In genomic region chr13:41078690-41079420, GRCm38 (mm10) we compare ENCODE assay signal across 7 mouse cellular contexts. TPM values are rescaled to one million over a fixed set of nuclear protein-coding genes. Genes with fewer than 3 reads are reported as not detected.
DNase-seq lines count a peak whose midpoint lies in the region; ATAC-seq lines count a peak whose summit lies in the region.

No protein-coding gene starts in this region.

- H3K9ac ChIP-seq in lung, embryonic 15.5 days, result 0 out of 2 replicates have a peak overlapping the region, but pooled peaks have one; percentile 2
- peak overlapping the region; percentile 15 for H3K9ac ChIP-seq in forebrain, embryonic 15.5 days (replicated peaks)
- H3K9ac ChIP-seq in liver, embryonic 12.5 days, result peak overlapping the region; percentile 61; the same call in 1 of the 2 replicates
- H3K9ac ChIP-seq in stomach, embryonic 14.5 days (replicated peaks; ENCODE audit: low read depth, low read length), result no peak overlapping the region

- peak; percentile 44; the same call in 1 of the 2 replicates for ATAC-seq in lung, embryonic 15.5 days (ENCODE audit: borderline replicate concordance, extremely low read depth, low FRiP score, low TSS enrichment)
- peak; percentile 44 for ATAC-seq in forebrain, embryonic 15.5 days (replicated peaks)
- ATAC-seq in liver, embryonic 12.5 days, result peak; percentile 42
- ATAC-seq in stomach, embryonic 14.5 days (ENCODE audit: insufficient number of reproducible peaks, insufficient read depth, low FRiP score, low read depth), result peak; percentile 24; the same call in 1 of the 2 replicates

- no peak overlapping the region for H3K27ac ChIP-seq in lung, embryonic 15.5 days
- H3K27ac ChIP-seq in forebrain, embryonic 15.5 days (replicated peaks), result no peak overlapping the region
- H3K27ac ChIP-seq in liver, embryonic 12.5 days, result no peak overlapping the region
- H3K27ac ChIP-seq in stomach, embryonic 14.5 days (ENCODE audit: low read length), result no peak overlapping the region

- no peak for DNase-seq in lung, postnatal 10 days
- no peak for DNase-seq in frontal cortex, adult 2 months (ENCODE audit: extremely low spot score in 1 of 2, low spot score in 1 of 2)
- no peak for DNase-seq in thymus, postnatal 25 days

- H3K27me3 ChIP-seq in lung, embryonic 15.5 days, result peaks cover 20% of the 10 kb centered on the region
- H3K27me3 ChIP-seq in forebrain, embryonic 15.5 days, result peaks cover 16% of the 10 kb centered on the region
- H3K27me3 ChIP-seq in liver, embryonic 12.5 days (replicated peaks), result peaks cover 64% of the 10 kb centered on the region
- no peaks in the 10 kb centered on the region for H3K27me3 ChIP-seq in stomach, embryonic 14.5 days (ENCODE audit: control insufficient read depth, insufficient read depth, low read length)

- no peaks in the 10 kb centered on the region for H3K36me3 ChIP-seq in lung, embryonic 15.5 days
- no peaks in the 10 kb centered on the region for H3K36me3 ChIP-seq in forebrain, embryonic 15.5 days
- H3K36me3 ChIP-seq in liver, embryonic 12.5 days, result no peaks in the 10 kb centered on the region
- H3K36me3 ChIP-seq in stomach, embryonic 14.5 days (ENCODE audit: control insufficient read depth, insufficient read depth, low read length), result no peaks in the 10 kb centered on the region

- peak overlapping the region; percentile 90 for H3K4me2 ChIP-seq in lung, embryonic 15.5 days
- H3K4me2 ChIP-seq in forebrain, embryonic 15.5 days (replicated peaks), result peak overlapping the region; percentile 93
- H3K4me2 ChIP-seq in liver, embryonic 12.5 days, result peak overlapping the region; percentile 94
- peak overlapping the region; percentile 87 for H3K4me2 ChIP-seq in stomach, embryonic 14.5 days (replicated peaks; ENCODE audit: low read depth, low read length)

- peaks cover 6% of the 10 kb centered on the region for H3K4me1 ChIP-seq in lung, embryonic 15.5 days
- 0 out of 2 replicates have a peak, but pooled peaks cover 14% of the 10 kb centered on the region for H3K4me1 ChIP-seq in forebrain, embryonic 15.5 days
- peaks cover 16% of the 10 kb centered on the region for H3K4me1 ChIP-seq in liver, embryonic 12.5 days
- 0 out of 2 replicates have a peak, but pooled peaks cover 5% of the 10 kb centered on the region for H3K4me1 ChIP-seq in stomach, embryonic 14.5 days (ENCODE audit: control insufficient read depth, insufficient read depth, low read length)

- no peaks in the 10 kb centered on the region for H3K9me3 ChIP-seq in lung, embryonic 15.5 days
- no peaks in the 10 kb centered on the region for H3K9me3 ChIP-seq in forebrain, embryonic 15.5 days
- H3K9me3 ChIP-seq in liver, embryonic 12.5 days (replicated peaks), result no peaks in the 10 kb centered on the region
- H3K9me3 ChIP-seq in stomach, embryonic 14.5 days (ENCODE audit: control insufficient read depth, low read depth, low read length), result no peaks in the 10 kb centered on the region

- peak overlapping the region; percentile 46 for H3K4me3 ChIP-seq in lung, embryonic 15.5 days
- H3K4me3 ChIP-seq in forebrain, embryonic 15.5 days, result peak overlapping the region; percentile 53
- H3K4me3 ChIP-seq in liver, embryonic 12.5 days, result peak overlapping the region; percentile 57
- H3K4me3 ChIP-seq in stomach, embryonic 14.5 days (ENCODE audit: low read depth, low read length), result peak overlapping the region; percentile 43

- 10% methylated on average over 24 of the region's 24 CpGs for WGBS in lung, embryonic 15.5 days
- 7% methylated on average over 24 of the region's 24 CpGs for WGBS in forebrain, embryonic 15.5 days
- 12% methylated on average over 21 of the region's 24 CpGs for WGBS in liver, embryonic 12.5 days (ENCODE audit: insufficient replicate concordance)
- 6% methylated on average over 24 of the region's 24 CpGs for WGBS in stomach, embryonic 14.5 days

RNA-seq across cellular contexts. Expression of gene Mak, which starts 0.7 kb away (rescaled TPM):
- polyA plus RNA-seq in lung, embryonic 15.5 days (2015; fragmentation: Nextera tagmentation; extraction: Ambion mirVana), result 1.3 and 1.7 TPM in 2 replicates
- polyA plus RNA-seq in forebrain, embryonic 15.5 days (2015; fragmentation: Nextera tagmentation; extraction: Ambion mirVana), result 0.93 and 1.6 TPM in 2 replicates
- 0.15 and 0.28 TPM in 2 replicates for polyA plus RNA-seq in liver, embryonic 12.5 days (2016; fragmentation: Nextera tagmentation; extraction: Ambion mirVana)
- 0.90 and 1.1 TPM in 2 replicates for polyA plus RNA-seq in stomach, embryonic 14.5 days (2014; fragmentation: Nextera tagmentation; extraction: Ambion mirVana)
- 1.9 TPM in 2 replicates for polyA plus RNA-seq in frontal cortex, adult 2 months (2012; rRNA removed)

RNA-seq across cellular contexts. Expression of gene Gcm2, which starts 32.0 kb away (rescaled TPM):
- not detected in 2 replicates for polyA plus RNA-seq in lung, embryonic 15.5 days (2015; fragmentation: Nextera tagmentation; extraction: Ambion mirVana)
- not detected in 2 replicates for polyA plus RNA-seq in forebrain, embryonic 15.5 days (2015; fragmentation: Nextera tagmentation; extraction: Ambion mirVana)
- polyA plus RNA-seq in liver, embryonic 12.5 days (2016; fragmentation: Nextera tagmentation; extraction: Ambion mirVana), result not detected in 2 replicates
- polyA plus RNA-seq in stomach, embryonic 14.5 days (2014; fragmentation: Nextera tagmentation; extraction: Ambion mirVana), result not detected in 2 replicates
- not detected in 2 replicates for polyA plus RNA-seq in frontal cortex, adult 2 months (2012; rRNA removed)

RNA-seq across cellular contexts. Expression of gene Sycp2l, which starts 35.3 kb away (rescaled TPM):
- not detected in 2 replicates for polyA plus RNA-seq in lung, embryonic 15.5 days (2015; fragmentation: Nextera tagmentation; extraction: Ambion mirVana)
- not detected in 2 replicates for polyA plus RNA-seq in forebrain, embryonic 15.5 days (2015; fragmentation: Nextera tagmentation; extraction: Ambion mirVana)
- not detected in 2 replicates for polyA plus RNA-seq in liver, embryonic 12.5 days (2016; fragmentation: Nextera tagmentation; extraction: Ambion mirVana)
- polyA plus RNA-seq in stomach, embryonic 14.5 days (2014; fragmentation: Nextera tagmentation; extraction: Ambion mirVana), result 0.18 and 0.54 TPM in 2 replicates
- polyA plus RNA-seq in frontal cortex, adult 2 months (2012; rRNA removed), result 0.06 and 0.16 TPM in 2 replicates
